Mouse (Mus musculus) MEL (cell line): Measurements from ENCODE around the gene Gm11011.

Experiments used
- CHD1 ChIP-seq: IDR thresholded peaks from 2 replicates; pipeline ENCODE4 v1.6.1; 2012; ENCODE audit warnings: low read depth, mild to moderate bottlenecking, inconsistent platforms, low read length, improper control_type of control experiment
- CTCF ChIP-seq, 3 experiments: IDR thresholded peaks in 2 of 3; conservative IDR thresholded peaks in 1 of 3; 2 replicates each; pipeline ENCODE4 v1.5.1; 2011 to 2012; ENCODE audit warnings: low read length in 3 of 3, low read depth in 2 of 3, mild to moderate bottlenecking in 2 of 3, improper control_type of control experiment in 1 of 3, inconsistent platforms in 1 of 3, mixed read lengths in 1 of 3, moderate library complexity in 1 of 3; ENCODE audit not compliant: control insufficient read depth in 1 of 3, insufficient read depth in 1 of 3, poor library complexity in 1 of 3, severe bottlenecking in 1 of 3
- E2F4 ChIP-seq: IDR thresholded peaks from 2 replicates; pipeline ENCODE4 v1.6.1; 2011; ENCODE audit warnings: low read depth, low read length, improper control_type of control experiment, borderline replicate concordance
- ETS1 ChIP-seq: IDR thresholded peaks from 2 replicates; pipeline ENCODE4 v1.6.1; 2012; ENCODE audit warnings: low read depth, mild to moderate bottlenecking, inconsistent platforms, low read length, improper control_type of control experiment, moderate library complexity
- HCFC1 ChIP-seq: IDR thresholded peaks from 2 replicates; pipeline ENCODE4 v1.6.1; 2012; ENCODE audit warnings: low read depth, mild to moderate bottlenecking, inconsistent platforms, low read length, improper control_type of control experiment, moderate library complexity
- RAD21 ChIP-seq: IDR thresholded peaks from 2 replicates; pipeline ENCODE4 v1.6.1; 2011; ENCODE audit warnings: mild to moderate bottlenecking, low read depth, low read length, improper control_type of control experiment
- ZNF384 ChIP-seq: IDR thresholded peaks from 2 replicates; pipeline ENCODE4 v1.6.1; 2012; ENCODE audit warnings: low read depth, mild to moderate bottlenecking, inconsistent platforms, low read length, improper control_type of control experiment

- no peak for TF ChIP-seq HCFC1
- no peak for TF ChIP-seq ETS1
- TF ChIP-seq CHD1: no peak
- no peak for TF ChIP-seq RAD21
- TF ChIP-seq CTCF (IDR thresholded peaks at IDR 0.05 in 2 of 3, conservative IDR thresholded peaks at IDR 0.05 in 1 of 3; ENCODE audit: control insufficient read depth in 1 of 3, insufficient read depth in 1 of 3, low read depth in 2 of 3, low read length in 3 of 3, poor library complexity in 1 of 3, severe bottlenecking in 1 of 3): no peak
- TF ChIP-seq E2F4: no peak
- TF ChIP-seq ZNF384: no peak
Measured at GRCm38 (mm10) chr2:169634619-169635382, 47.3 kb upstream of the Gm11011 start.
